Mouse (Mus musculus): ENCODE measurements around the gene Ccdc85b. TPM values are rescaled to one million over a fixed set of nuclear protein-coding genes. Genes with fewer than 3 reads are reported as not detected.

The Ccdc85b gene
- 6.9 TPM for polyA plus RNA-seq (2014; fragmentation: Illumina TruSeq; extraction: RNeasy Lipid Tissue Mini Kit (QIAGEN cat#74804); ENCODE audit: low read depth, low replicate concordance)

GRCm38 (mm10) chr19:5457746-5458442, at the start of gene Ccdc85b:
TSS of gene Ccdc85b (minus strand) at chr19:5457894.

GRCm38 (mm10) chr19:5503687-5504086, 46.0 kb upstream of the Ccdc85b start, which contains the start of gene 1700020D05Rik:
TSS of gene 1700020D05Rik (minus strand) at chr19:5503787.

GRCm38 (mm10) chr19:5490313-5490897, 32.7 kb upstream of the Ccdc85b start, which contains the start of gene Cfl1:
TSS of gene Cfl1 (plus strand) at chr19:5490455.

GRCm38 (mm10) chr19:5487768-5488550, 30.3 kb upstream of the Ccdc85b start, which contains the start of gene Mus81:
TSS of gene Mus81 (minus strand) at chr19:5488402.

GRCm38 (mm10) chr19:5473720-5474119, 16.0 kb upstream of the Ccdc85b start, which contains the start of gene Efemp2:
TSS of gene Efemp2 (plus strand) at chr19:5473954.

GRCm38 (mm10) chr19:5468374-5468773, 10.7 kb upstream of the Ccdc85b start, which contains the start of gene Ctsw:
TSS of gene Ctsw (minus strand) at chr19:5468507.

GRCm38 (mm10) chr19:5460465-5460911, 2.8 kb upstream of the Ccdc85b start, which contains the start of gene Fibp:
TSS of gene Fibp (plus strand) at chr19:5460615.

GRCm38 (mm10) chr19:5447515-5448353, 10.0 kb downstream of the Ccdc85b start, which contains the start of gene Fosl1:
TSS of gene Fosl1 (plus strand) at chr19:5447547.

GRCm38 (mm10) chr19:5424782-5425741, 32.6 kb downstream of the Ccdc85b start, which contains the start of the genes Drap1 and AI837181:
TSS of gene Drap1 (minus strand) at chr19:5424979.
TSS of gene AI837181 (plus strand) at chr19:5425144.

Other genes with a start within 250 kb of the Ccdc85b start
- 19.3 TPM for gene Pacs1, start 184.8 kb downstream of the Ccdc85b start, polyA plus RNA-seq (2014; fragmentation: Illumina TruSeq; extraction: RNeasy Lipid Tissue Mini Kit (QIAGEN cat#74804); ENCODE audit: low read depth, low replicate concordance)
- 111 TPM for gene Sf3b2, start 162.4 kb downstream of the Ccdc85b start, polyA plus RNA-seq (2014; fragmentation: Illumina TruSeq; extraction: RNeasy Lipid Tissue Mini Kit (QIAGEN cat#74804); ENCODE audit: low read depth, low replicate concordance)
- 16.3 TPM for gene Gal3st3, start 159.6 kb downstream of the Ccdc85b start, polyA plus RNA-seq (2014; fragmentation: Illumina TruSeq; extraction: RNeasy Lipid Tissue Mini Kit (QIAGEN cat#74804); ENCODE audit: low read depth, low replicate concordance)
- gene Catsper1, start 122.2 kb downstream of the Ccdc85b start, polyA plus RNA-seq (2014; fragmentation: Illumina TruSeq; extraction: RNeasy Lipid Tissue Mini Kit (QIAGEN cat#74804); ENCODE audit: low read depth, low replicate concordance), result not detected
- gene Cst6, start 108.3 kb downstream of the Ccdc85b start, polyA plus RNA-seq (2014; fragmentation: Illumina TruSeq; extraction: RNeasy Lipid Tissue Mini Kit (QIAGEN cat#74804); ENCODE audit: low read depth, low replicate concordance), result 5.7 TPM
- gene Eif1ad, start 91.2 kb downstream of the Ccdc85b start, polyA plus RNA-seq (2014; fragmentation: Illumina TruSeq; extraction: RNeasy Lipid Tissue Mini Kit (QIAGEN cat#74804); ENCODE audit: low read depth, low replicate concordance), result 23.0 TPM
- gene Banf1, start 90.7 kb downstream of the Ccdc85b start, polyA plus RNA-seq (2014; fragmentation: Illumina TruSeq; extraction: RNeasy Lipid Tissue Mini Kit (QIAGEN cat#74804); ENCODE audit: low read depth, low replicate concordance), result 122 TPM
- gene Sart1, start 69.2 kb downstream of the Ccdc85b start, polyA plus RNA-seq (2014; fragmentation: Illumina TruSeq; extraction: RNeasy Lipid Tissue Mini Kit (QIAGEN cat#74804); ENCODE audit: low read depth, low replicate concordance), result 43.7 TPM
- gene Tsga10ip, start 55.4 kb downstream of the Ccdc85b start, polyA plus RNA-seq (2014; fragmentation: Illumina TruSeq; extraction: RNeasy Lipid Tissue Mini Kit (QIAGEN cat#74804); ENCODE audit: low read depth, low replicate concordance), result not detected
- gene Drap1, start 32.9 kb downstream of the Ccdc85b start, polyA plus RNA-seq (2014; fragmentation: Illumina TruSeq; extraction: RNeasy Lipid Tissue Mini Kit (QIAGEN cat#74804); ENCODE audit: low read depth, low replicate concordance), result 391 TPM
- gene AI837181, start 32.8 kb downstream of the Ccdc85b start, polyA plus RNA-seq (2014; fragmentation: Illumina TruSeq; extraction: RNeasy Lipid Tissue Mini Kit (QIAGEN cat#74804); ENCODE audit: low read depth, low replicate concordance), result 33.9 TPM
- gene Fosl1, start 10.3 kb downstream of the Ccdc85b start, polyA plus RNA-seq (2014; fragmentation: Illumina TruSeq; extraction: RNeasy Lipid Tissue Mini Kit (QIAGEN cat#74804); ENCODE audit: low read depth, low replicate concordance), result not detected
- 44.4 TPM for gene Fibp, start 2.7 kb upstream of the Ccdc85b start, polyA plus RNA-seq (2014; fragmentation: Illumina TruSeq; extraction: RNeasy Lipid Tissue Mini Kit (QIAGEN cat#74804); ENCODE audit: low read depth, low replicate concordance)
- gene Ctsw, start 10.6 kb upstream of the Ccdc85b start, polyA plus RNA-seq (2014; fragmentation: Illumina TruSeq; extraction: RNeasy Lipid Tissue Mini Kit (QIAGEN cat#74804); ENCODE audit: low read depth, low replicate concordance), result not detected
- 14.6 TPM for gene Efemp2, start 16.1 kb upstream of the Ccdc85b start, polyA plus RNA-seq (2014; fragmentation: Illumina TruSeq; extraction: RNeasy Lipid Tissue Mini Kit (QIAGEN cat#74804); ENCODE audit: low read depth, low replicate concordance)
- gene Mus81, start 30.5 kb upstream of the Ccdc85b start, polyA plus RNA-seq (2014; fragmentation: Illumina TruSeq; extraction: RNeasy Lipid Tissue Mini Kit (QIAGEN cat#74804); ENCODE audit: low read depth, low replicate concordance), result 33.4 TPM
- 173 TPM for gene Cfl1, start 32.6 kb upstream of the Ccdc85b start, polyA plus RNA-seq (2014; fragmentation: Illumina TruSeq; extraction: RNeasy Lipid Tissue Mini Kit (QIAGEN cat#74804); ENCODE audit: low read depth, low replicate concordance)
- 1.8 TPM for gene 1700020D05Rik, start 45.9 kb upstream of the Ccdc85b start, polyA plus RNA-seq (2014; fragmentation: Illumina TruSeq; extraction: RNeasy Lipid Tissue Mini Kit (QIAGEN cat#74804); ENCODE audit: low read depth, low replicate concordance)
- gene Snx32, start 52.6 kb upstream of the Ccdc85b start, polyA plus RNA-seq (2014; fragmentation: Illumina TruSeq; extraction: RNeasy Lipid Tissue Mini Kit (QIAGEN cat#74804); ENCODE audit: low read depth, low replicate concordance), result 10.1 TPM
- not detected for gene Ovol1, start 102.8 kb upstream of the Ccdc85b start, polyA plus RNA-seq (2014; fragmentation: Illumina TruSeq; extraction: RNeasy Lipid Tissue Mini Kit (QIAGEN cat#74804); ENCODE audit: low read depth, low replicate concordance)
- gene Ap5b1, start 110.1 kb upstream of the Ccdc85b start, polyA plus RNA-seq (2014; fragmentation: Illumina TruSeq; extraction: RNeasy Lipid Tissue Mini Kit (QIAGEN cat#74804); ENCODE audit: low read depth, low replicate concordance), result 1.9 TPM
- 28.9 TPM for gene Rnaseh2c, start 144.0 kb upstream of the Ccdc85b start, polyA plus RNA-seq (2014; fragmentation: Illumina TruSeq; extraction: RNeasy Lipid Tissue Mini Kit (QIAGEN cat#74804); ENCODE audit: low read depth, low replicate concordance)
- gene Kat5, start 152.3 kb upstream of the Ccdc85b start, polyA plus RNA-seq (2014; fragmentation: Illumina TruSeq; extraction: RNeasy Lipid Tissue Mini Kit (QIAGEN cat#74804); ENCODE audit: low read depth, low replicate concordance), result 30.9 TPM
- 30.4 TPM for gene Rela, start 179.6 kb upstream of the Ccdc85b start, polyA plus RNA-seq (2014; fragmentation: Illumina TruSeq; extraction: RNeasy Lipid Tissue Mini Kit (QIAGEN cat#74804); ENCODE audit: low read depth, low replicate concordance)
- gene Sipa1, start 205.8 kb upstream of the Ccdc85b start, polyA plus RNA-seq (2014; fragmentation: Illumina TruSeq; extraction: RNeasy Lipid Tissue Mini Kit (QIAGEN cat#74804); ENCODE audit: low read depth, low replicate concordance), result 16.2 TPM
- gene Map3k11, start 230.8 kb upstream of the Ccdc85b start, polyA plus RNA-seq (2014; fragmentation: Illumina TruSeq; extraction: RNeasy Lipid Tissue Mini Kit (QIAGEN cat#74804); ENCODE audit: low read depth, low replicate concordance), result 22.2 TPM
- gene Pcnx3, start 231.0 kb upstream of the Ccdc85b start, polyA plus RNA-seq (2014; fragmentation: Illumina TruSeq; extraction: RNeasy Lipid Tissue Mini Kit (QIAGEN cat#74804); ENCODE audit: low read depth, low replicate concordance), result 22.7 TPM
- not detected for gene Kcnk7, start 246.5 kb upstream of the Ccdc85b start, polyA plus RNA-seq (2014; fragmentation: Illumina TruSeq; extraction: RNeasy Lipid Tissue Mini Kit (QIAGEN cat#74804); ENCODE audit: low read depth, low replicate concordance)

Data from heart, adult 10 weeks (tissue).